Mouse (Mus musculus) erythroblast, adult 5-6 weeks (primary cell): ENCODE measurements around the gene Dctn3. TPM values are rescaled to one million over a fixed set of nuclear protein-coding genes. Genes with fewer than 3 reads are reported as not detected.
"Not testable (repeated sequence)": the region's sequence is repeated elsewhere in the genome, so short reads cannot be mapped to it uniquely, and the experiment has no call there.

Experiments
- ATAC-seq: replicated peaks from 2 replicates; pipeline ENCODE4 v1.8.0; 2016; ENCODE audit warnings: moderate number of reproducible peaks, mild to moderate bottlenecking, moderate TSS enrichment, inconsistent platforms; ENCODE audit not compliant: poor library complexity, low FRiP score, severe bottlenecking
- total RNA-seq, 2 experiments: library from RNA; stranded (forward) in 1 of 2; stranded (reverse) in 1 of 2; fragments of 150-400 nt in 1 of 2; fragments of 200-764, 138-1000 nt in 1 of 2; gene quantifications; 2 replicates each; pipeline versions ENCODE4 v1.2.3 to v1.2.4; 2015 to 2017; ENCODE audit warnings: low replicate concordance in 2 of 2

Gene Dctn3
- 22.8 and 26.7 TPM in 2 replicates for total RNA-seq (2015; ENCODE audit: low replicate concordance)
- 30.0 and 37.1 TPM in 2 replicates for total RNA-seq (2017; ENCODE audit: low replicate concordance)

DNA sequence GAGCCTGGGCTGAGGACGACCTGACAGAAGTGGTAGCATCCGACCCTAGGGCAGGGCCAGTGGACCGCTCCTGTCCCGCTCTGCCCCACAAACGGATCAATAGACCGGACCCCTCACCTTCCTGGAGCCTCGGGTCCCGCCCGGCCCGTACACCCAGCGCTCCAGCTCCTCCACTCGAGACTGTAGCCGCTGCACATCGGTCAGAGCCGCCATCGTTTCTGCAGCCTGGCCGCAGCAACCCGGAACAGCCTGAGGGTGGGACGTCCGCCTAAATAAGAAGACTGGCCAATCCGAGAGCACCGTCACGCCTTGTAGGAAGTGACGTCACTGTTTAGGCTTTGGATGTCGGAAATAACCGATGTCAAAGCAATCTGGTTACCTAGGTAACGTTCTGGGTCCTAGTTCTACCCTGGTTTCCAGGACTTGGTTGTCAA, at the start of gene Dctn3:
TSS of gene Dctn3 (minus strand) at position 253 of the 434 bp plus-strand sequence.
- ATAC-seq, result peak; percentile 99

DNA sequence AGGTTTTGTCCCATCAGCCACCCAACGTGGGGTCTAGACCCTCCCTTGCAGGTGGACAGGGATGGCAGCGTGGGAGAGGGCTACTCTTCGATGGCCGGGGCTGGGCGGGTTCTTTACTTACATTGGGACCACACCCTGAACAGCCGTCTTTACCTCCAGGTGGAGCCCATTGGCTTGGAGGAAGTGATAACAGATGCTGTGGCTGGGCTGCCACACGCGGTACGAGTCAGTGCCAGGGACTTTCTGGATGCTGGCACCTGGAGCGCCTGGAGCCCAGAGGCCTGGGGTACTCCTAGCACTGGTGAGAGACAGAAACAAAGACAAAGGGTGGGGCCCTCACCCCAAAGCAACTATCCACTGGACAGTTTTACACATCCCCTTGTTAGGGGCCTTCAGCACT, 44.3 kb upstream of the Dctn3 start:
- ATAC-seq, result not testable (repeated sequence)

DNA sequence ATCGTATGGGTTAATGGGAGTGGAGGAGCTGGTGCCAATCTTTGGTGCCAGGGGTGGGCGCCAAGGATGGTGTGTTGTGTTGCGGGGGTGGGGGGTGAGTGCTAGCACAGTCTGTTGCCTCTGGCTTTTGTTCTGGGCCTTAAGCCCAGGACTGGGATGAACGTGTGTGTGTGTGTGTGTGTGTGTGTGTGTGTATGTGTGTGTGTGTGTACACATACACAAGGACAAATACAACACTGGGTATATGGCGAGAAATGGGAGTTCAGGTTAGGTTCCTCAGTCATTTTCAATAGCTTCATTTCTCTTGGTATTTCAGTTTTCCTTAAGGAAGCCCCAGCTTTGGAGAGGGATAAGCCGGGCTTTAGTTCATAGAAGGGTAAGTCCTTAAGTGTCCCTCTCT, 40.2 kb upstream of the Dctn3 start:
- ATAC-seq, result not testable (repeated sequence)

DNA sequence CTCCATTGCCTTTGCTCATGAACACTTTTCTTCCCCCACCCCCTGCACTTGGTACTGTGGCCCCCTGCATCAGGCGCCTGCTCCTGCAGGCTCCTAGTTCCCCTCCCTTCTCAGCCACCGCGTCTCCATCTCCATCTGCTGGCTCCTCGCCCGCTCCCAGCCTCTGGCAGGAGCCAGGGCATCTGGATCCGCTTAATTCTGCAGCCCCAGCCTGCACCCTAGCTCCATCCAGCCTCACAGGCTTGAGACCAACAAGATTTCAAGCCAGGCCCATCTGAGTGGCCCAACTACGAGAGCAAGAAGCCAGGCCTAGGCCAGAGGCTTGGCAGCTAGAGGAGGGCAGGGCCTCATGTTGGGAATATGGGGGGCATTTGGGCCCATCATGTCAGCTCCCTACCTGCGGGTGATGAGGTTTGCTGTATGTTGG, 39.7 kb upstream of the Dctn3 start:
- not testable (repeated sequence) for ATAC-seq

DNA sequence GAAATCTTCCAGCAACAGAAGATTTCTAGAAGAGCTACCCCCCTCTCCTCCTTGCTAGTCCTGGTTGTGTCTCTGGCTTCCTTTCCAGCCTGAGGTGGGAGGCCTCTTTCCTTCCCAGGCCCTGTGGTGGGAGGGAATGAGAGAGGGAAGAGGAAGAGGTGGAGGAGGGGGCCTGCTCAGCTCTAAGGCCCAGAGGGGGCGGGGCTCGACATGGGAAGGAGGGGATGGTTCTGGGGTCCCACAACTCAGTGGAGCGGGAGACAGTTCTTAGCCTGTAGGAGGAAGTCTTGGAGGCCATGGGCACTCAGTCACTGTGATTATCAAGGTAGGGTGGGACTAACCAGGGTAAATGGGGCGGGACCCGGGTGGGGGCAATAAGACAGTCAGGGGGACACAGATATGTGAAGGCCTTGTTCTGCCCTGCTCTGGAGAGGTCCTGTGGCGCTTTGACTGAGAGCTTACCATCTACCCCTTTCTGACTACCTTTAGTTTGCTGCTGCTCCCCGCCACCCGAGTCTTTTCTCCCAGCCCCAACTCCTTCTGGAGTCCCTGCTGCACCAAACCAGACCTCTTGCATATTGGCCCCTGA, 39.2 kb upstream of the Dctn3 start:
- no peak for ATAC-seq

DNA sequence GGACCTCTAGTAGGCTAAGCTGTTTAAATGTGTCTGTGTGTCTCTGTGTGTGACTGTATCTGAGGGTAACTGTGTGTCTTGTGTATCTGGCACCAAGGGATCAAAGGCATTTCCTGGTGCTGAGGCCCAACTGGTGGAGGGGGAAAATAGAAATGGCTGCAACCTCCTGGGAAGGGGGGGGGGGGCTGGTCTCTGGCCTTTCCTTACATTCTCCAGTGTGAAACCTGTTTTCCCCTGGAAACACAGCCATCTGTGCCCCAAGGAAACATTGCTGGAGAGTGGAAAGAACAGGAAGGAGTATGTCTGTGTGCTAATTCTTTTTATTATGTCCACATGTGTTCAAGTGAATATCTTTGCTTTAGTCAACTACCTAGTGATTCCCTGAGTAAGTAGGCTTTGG, 38.7 kb upstream of the Dctn3 start:
- ATAC-seq, result no peak

DNA sequence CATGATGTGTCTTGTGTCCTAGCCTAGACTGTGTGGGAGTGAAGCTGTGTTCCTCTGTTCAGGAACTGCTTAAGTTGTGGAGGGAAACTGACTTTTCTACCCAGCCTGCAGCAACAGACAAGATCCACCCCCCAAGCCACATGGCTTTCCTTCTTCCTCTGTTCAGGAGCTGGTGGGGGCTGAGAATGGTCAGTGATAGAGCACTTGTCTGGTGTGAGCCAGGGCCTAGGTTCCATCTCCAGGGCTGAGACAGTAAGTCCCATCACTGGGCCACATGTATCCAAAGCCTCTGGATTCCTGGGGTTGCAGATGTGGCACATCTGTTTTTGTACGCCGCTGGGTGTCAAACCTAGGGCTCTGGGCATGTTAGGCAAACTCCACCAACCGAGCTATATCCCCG, 37.9 kb upstream of the Dctn3 start:
- ATAC-seq, result no peak

DNA sequence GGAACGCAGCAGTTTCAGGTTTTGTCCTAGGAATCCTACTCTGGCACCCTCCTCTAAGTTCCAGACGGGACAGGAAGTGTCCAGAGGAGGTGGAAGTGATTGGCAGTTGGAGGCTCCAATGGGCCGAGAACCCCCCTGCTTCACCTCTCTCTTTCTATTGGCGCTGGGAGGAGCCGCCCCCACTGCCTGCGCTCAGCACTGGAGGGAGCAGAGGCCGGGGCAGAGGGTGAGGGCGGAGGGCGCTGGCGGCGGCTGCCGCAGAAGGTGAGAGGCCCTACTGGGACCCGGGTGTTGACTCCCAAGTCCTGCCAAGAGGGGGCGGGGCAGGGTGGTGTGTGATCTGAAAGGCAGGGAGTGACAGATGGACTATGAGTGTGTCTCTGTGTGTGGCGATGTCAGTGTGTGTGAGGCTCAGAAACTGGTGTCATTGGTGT, 37.3 kb upstream of the Dctn3 start:
- peak; percentile 51 for ATAC-seq

DNA sequence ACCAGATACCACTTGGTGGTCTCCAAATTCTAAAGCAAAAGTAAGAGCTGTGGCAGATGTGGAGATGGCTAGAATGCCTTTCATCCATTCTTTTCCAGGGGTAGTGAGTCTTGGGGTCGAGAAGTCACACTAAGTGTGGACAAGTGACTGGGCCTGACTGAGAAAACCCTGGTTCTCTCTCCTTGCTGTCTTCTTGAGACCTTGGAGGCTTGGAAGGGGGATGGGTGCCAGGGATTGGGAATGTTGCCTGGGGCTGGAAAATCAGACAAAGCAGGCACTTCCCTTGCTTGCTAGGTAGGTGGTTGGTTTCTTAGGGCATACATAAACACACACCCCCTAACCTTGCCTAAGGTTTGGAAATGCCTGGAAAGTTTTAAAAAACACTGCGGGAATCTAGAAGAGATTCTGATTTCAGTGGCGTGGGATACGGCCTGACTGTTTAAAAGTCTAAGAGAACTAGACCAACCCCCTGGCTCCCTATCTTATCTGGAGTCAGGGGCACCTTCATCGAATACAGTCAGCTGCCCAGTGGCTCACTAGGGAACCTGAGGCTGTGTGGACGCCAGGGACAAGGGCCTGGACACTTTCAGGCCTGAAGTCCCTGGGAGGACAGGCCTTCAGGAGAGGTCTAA, 36.8 kb upstream of the Dctn3 start:
- ATAC-seq, result no peak

DNA sequence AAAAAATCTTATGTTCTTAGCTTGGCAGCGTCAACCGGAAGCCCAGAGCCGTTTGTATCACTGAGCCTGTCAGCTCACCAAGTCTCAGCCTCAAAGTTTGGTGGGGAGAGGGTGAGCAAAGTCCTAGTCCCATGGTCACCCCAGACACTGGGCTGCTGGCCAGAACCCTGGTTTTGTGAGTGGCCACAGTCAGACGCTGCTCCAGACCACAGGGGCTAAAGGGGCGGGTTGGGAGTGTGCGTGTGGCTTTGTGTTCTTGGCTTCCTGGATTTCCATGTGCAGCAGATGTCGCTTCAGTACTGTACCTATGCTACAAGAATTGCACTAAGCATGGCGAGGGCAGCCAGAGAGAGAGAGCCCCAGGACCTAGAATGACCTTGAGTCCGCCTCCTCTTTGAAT, 36.2 kb upstream of the Dctn3 start:
- ATAC-seq, result no peak

DNA sequence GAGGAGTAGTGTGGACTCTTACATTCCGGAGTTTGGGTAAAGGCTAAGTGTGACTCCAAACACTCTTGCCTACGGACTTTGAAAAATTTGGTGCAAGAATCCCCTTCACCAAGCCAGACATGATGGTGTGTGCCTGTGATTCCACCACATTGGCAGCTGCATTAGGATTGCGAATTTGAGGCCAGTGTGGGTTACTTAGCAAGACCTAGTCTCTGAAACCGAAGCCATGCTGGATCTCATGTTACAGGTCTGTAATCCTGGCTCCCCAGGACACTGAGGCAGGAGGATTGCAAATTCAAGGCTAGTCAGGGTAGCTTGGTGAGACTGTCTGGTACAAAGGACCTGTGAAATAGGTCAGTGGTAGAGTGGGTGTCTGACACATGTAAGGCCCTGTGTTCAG, 35.7 kb upstream of the Dctn3 start:
- no peak for ATAC-seq

DNA sequence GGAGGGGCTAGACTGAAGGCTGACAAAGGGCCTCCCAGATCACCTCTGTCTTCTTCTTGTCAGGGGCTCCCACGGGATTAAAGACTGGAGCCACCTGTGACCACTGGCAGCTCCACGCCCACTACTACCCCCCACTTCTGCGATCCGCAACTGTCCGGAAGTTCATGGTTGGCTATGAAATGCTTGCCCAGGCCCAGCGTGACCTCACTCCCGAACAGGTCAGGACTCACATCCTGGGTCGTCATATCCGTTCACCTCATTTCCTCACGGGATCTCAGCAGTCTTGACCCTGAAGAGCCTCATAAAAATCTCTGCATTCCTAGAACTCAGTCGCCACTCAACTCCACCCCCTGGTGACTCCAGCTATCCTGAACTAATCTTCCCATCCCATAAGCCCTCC, 35.1 kb upstream of the Dctn3 start:
- no peak for ATAC-seq

DNA sequence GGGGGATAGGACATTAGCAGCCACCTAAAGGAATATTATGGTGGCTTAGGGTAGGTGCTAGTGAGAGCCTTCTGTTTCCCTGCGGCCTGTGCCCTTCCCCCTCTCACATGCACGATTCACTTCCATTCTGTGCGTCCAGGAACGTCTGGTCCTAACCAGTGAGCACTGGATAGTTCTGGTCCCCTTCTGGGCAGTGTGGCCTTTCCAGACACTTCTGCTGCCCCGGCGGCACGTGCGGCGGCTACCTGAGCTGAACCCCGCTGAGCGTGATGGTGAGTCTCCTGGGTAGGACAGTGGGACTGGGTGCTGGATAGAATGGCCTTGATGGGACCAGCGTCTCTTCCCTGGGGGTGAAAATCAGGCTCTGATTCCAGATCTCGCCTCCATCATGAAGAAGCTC, 34.4 kb upstream of the Dctn3 start:
- ATAC-seq, result no peak

DNA sequence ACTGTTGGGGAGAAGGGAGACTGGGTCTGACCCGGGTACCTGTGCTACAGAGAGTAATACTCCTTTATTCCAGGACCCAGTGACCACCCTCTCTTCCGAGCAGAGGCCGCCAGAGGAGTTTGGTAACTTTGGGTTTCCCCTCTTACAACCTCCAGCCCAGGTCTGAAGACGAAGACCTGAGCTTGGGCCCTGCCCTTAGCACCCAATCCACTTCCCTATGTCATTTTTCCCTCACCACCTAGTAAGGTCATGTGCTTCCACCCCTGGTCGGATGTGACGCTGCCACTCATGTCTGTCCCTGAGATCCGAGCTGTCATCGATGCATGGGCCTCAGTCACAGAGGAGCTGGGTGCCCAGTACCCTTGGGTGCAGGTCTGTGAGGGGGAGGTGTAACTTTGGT, 33.5 kb upstream of the Dctn3 start:
- no peak; the same call in 1 of the 2 replicates for ATAC-seq

DNA sequence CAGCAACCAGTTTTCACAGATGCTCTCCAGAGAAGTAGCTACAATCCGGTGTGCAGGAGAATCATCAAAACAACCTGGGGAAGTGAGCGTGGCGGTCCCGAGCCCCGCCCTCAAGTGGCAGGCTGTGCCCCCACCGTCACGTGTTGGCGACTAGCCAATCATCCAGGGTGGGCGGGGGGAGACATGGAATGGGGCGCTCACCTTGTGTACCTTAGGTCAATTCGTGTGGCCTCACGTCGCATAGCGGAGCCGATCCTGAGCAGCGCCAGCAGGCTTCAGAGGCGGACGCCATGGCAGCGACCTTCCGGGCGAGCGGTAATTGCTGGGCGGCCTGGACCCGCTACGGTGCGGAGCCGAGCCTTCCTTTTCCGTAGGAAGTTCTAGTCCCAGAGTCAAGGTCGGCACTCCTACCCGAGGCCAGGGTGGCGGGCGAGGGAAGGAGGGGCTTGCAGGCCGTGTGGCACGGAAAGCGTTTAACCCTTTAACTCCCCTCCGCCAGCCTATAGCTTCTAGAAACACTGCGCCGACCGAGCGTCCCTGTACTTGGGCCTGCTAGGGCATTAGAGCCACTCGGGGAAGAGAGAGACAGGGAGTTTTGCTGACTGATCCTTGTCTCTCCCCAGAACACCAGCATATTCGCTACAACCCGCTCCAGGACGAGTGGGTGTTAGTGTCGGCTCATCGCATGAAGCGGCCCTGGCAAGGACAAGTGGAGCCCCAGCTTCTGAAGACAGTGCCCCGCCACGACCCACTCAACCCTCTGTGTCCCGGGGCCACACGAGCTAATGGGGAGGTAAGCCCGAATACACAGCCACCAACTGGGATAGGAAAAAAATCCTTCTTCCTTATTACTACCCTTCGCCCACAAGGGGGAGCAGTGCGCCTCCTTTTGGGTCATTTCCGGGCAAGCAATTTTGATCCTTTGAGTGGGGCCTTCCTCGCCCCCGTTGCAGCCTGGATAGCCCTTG, 32.7 kb upstream of the Dctn3 start, which contains the start of gene Sigmar1:
TSS of gene Sigmar1 (minus strand) at position 820 of the 968 bp plus-strand sequence.
- peak; percentile 81 for ATAC-seq

DNA sequence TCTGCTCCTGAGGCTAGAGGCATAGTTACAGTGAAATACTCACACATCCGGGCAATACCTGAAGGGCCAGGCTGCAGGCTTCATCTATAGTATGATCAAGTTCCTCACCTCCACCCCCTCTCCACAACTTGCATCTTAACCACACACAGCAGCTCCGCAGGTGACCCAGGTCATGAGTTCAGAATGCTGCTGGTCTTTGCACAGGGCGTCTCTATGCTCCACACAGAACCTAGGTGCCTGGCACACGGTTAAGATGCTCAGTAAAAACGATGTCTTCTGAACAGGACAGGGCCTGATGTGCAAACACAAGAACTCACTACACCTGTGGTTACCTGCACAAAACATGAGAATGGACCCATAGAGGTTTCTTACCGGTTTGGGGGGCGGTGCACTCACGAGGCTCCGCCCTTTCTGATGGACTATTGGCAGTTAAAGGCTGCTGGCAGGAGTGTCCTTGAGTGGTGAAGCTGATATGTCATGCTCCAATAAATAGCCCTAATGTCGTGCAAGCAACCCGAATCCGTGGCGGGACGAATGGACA, 31.9 kb upstream of the Dctn3 start, which contains the start of gene Galt:
TSS of gene Galt (plus strand) at position 432 of the 541 bp plus-strand sequence.
- ATAC-seq, result peak; percentile 73

DNA sequence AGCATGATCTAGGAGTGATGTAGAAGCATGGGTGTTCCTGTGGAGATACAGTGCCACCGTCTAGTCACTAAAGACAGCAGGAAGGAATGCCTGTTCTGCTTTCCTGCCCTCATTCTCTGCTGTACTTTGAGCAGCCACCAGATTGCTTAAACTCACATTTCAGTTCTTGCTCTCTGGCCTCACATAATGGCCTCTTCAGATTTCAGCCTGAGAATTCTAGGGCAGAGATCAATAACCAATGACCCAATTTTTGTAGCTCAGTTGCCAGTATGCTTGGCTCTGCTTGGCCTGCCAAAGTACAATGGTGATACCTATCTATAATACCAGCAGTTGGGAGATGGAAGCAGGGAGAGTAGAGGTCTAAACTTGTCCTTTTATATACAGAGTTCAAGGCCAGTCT, 22.1 kb upstream of the Dctn3 start:
- no peak for ATAC-seq

DNA sequence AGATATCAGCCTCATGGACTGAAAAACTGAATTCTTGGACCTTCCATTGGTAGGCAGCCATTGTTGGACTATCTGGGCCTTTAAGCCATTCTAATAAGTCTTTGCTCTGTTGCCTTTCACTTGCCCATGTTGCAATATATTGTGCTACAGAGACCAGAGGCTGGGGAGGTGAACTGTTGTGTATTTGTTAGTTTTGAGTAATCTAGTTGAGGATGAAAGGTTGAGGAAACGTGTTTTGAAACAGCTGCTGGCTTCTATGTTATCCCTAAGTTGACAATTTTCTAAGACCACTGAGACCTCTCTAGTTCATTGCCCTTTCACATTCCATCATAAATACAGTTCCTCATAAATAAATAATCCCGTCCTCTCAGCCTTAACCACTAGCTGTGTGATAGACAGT, 21.2 kb upstream of the Dctn3 start:
- ATAC-seq, result no peak

DNA sequence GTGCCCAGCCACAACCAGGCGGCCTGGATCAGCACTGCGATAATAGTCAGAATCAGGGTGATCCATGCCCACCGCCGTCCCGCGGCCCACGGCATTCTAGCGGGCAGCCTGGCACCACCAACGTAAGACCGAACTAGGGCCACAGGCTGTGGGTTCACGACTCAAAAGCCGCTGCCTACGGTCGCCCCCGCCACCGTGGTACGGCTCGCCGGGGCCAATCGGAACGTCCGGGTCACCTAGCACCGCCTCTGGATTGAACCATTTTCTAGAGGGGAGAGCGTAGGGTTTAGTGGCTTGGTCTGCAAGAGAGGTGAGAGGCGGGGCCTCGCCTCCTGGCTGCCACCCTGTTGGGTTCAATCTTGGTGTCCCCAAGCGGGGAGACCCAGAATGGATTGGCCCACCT, 18.2 kb upstream of the Dctn3 start:
- ATAC-seq, result peak; percentile 92
